Mouse (Mus musculus): ENCODE measurements around the gene Arhgap22. TPM values are rescaled to one million over a fixed set of nuclear protein-coding genes. Genes with fewer than 3 reads are reported as not detected.

Arhgap22 gene
- polyA plus RNA-seq, 1 experiment from 2014 or later: 2.6 TPM

GRCm38 (mm10) chr14:33357600-33358368 lies 144.0 kb downstream of the Arhgap22 start:
- Histone ChIP-seq H3K27me3 (ENCODE audit: control insufficient read depth, insufficient read depth, low read length) (no peaks in the 10 kb centered on the region; the same call in 1 of the 2 replicates), H3K4me3 (ENCODE audit: low read depth, low read length) (no peak overlapping the region), H3K9me3 (replicated peaks; ENCODE audit: control insufficient read depth, low read length) (no peaks in the 10 kb centered on the region), H3K4me2 (ENCODE audit: low read depth, low read length) (no peak overlapping the region), H3K4me1 (ENCODE audit: control insufficient read depth, insufficient read depth, low read length) (peaks cover 5% of the 10 kb centered on the region; the same call in 1 of the 2 replicates), H3K27ac (replicated peaks; ENCODE audit: low read depth, low read length) (no peak overlapping the region), H3K36me3 (replicated peaks; ENCODE audit: control insufficient read depth, insufficient read depth, low read depth, low read length) (no peaks in the 10 kb centered on the region), H3K9ac (replicated peaks; ENCODE audit: low read length) (no peak overlapping the region)
- ATAC-seq (replicated peaks; ENCODE audit: insufficient number of reproducible peaks, low FRiP score, low TSS enrichment, low read depth) (no peak), DNase-seq (ENCODE audit: low spot score) (no peak)
- 86% methylated on average over 12 of the region's 12 CpGs for WGBS

- no peak overlapping the region for H3K4me2 ChIP-seq (ENCODE audit: low read depth, low read length)
- H3K27ac ChIP-seq (replicated peaks; ENCODE audit: low read depth, low read length): no peak overlapping the region
- H3K27me3 ChIP-seq (ENCODE audit: control insufficient read depth, insufficient read depth, low read length): no peaks in the 10 kb centered on the region
- H3K4me1 ChIP-seq (ENCODE audit: control insufficient read depth, insufficient read depth, low read length): peaks cover 5% of the 10 kb centered on the region; the same call in 1 of the 2 replicates
- WGBS: 91% methylated on average over 8 of the region's 8 CpGs
- DNase-seq (ENCODE audit: low spot score): no peak
- H3K9ac ChIP-seq (replicated peaks; ENCODE audit: low read length): no peak overlapping the region
- H3K9me3 ChIP-seq (replicated peaks; ENCODE audit: control insufficient read depth, low read length): no peaks in the 10 kb centered on the region
- H3K36me3 ChIP-seq (replicated peaks; ENCODE audit: control insufficient read depth, insufficient read depth, low read depth, low read length): no peaks in the 10 kb centered on the region
- H3K4me3 ChIP-seq (ENCODE audit: low read depth, low read length): no peak overlapping the region
- no peak for ATAC-seq (replicated peaks; ENCODE audit: insufficient number of reproducible peaks, low FRiP score, low TSS enrichment, low read depth)
Measured at GRCm38 (mm10) chr14:33358891-33359290, 145.1 kb downstream of the Arhgap22 start.

- peak; percentile 17 for DNase-seq (ENCODE audit: low spot score)
- Histone ChIP-seq H3K4me3 (ENCODE audit: low read depth, low read length) (no peak overlapping the region), H3K27ac (replicated peaks; ENCODE audit: low read depth, low read length) (no peak overlapping the region), H3K9ac (replicated peaks; ENCODE audit: low read length) (no peak overlapping the region), H3K9me3 (replicated peaks; ENCODE audit: control insufficient read depth, low read length) (no peaks in the 10 kb centered on the region), H3K4me1 (ENCODE audit: control insufficient read depth, insufficient read depth, low read length) (peaks cover 5% of the 10 kb centered on the region; the same call in 1 of the 2 replicates), H3K27me3 (ENCODE audit: control insufficient read depth, insufficient read depth, low read length) (no peaks in the 10 kb centered on the region), H3K36me3 (replicated peaks; ENCODE audit: control insufficient read depth, insufficient read depth, low read depth, low read length) (no peaks in the 10 kb centered on the region), H3K4me2 (ENCODE audit: low read depth, low read length) (no peak overlapping the region)
- WGBS: 51% methylated on average over 4 of the region's 4 CpGs
- no peak for ATAC-seq (replicated peaks; ENCODE audit: insufficient number of reproducible peaks, low FRiP score, low TSS enrichment, low read depth)
Measured at GRCm38 (mm10) chr14:33361546-33361945, 147.7 kb downstream of the Arhgap22 start.

GRCm38 (mm10) chr14:33362122-33362521 lies 148.3 kb downstream of the Arhgap22 start:
- Histone ChIP-seq H3K9me3 (replicated peaks; ENCODE audit: control insufficient read depth, low read length) (no peaks in the 10 kb centered on the region), H3K4me1 (ENCODE audit: control insufficient read depth, insufficient read depth, low read length) (peaks cover 5% of the 10 kb centered on the region; the same call in 1 of the 2 replicates), H3K36me3 (replicated peaks; ENCODE audit: control insufficient read depth, insufficient read depth, low read depth, low read length) (no peaks in the 10 kb centered on the region), H3K9ac (replicated peaks; ENCODE audit: low read length) (no peak overlapping the region), H3K4me2 (ENCODE audit: low read depth, low read length) (no peak overlapping the region), H3K4me3 (ENCODE audit: low read depth, low read length) (no peak overlapping the region), H3K27ac (replicated peaks; ENCODE audit: low read depth, low read length) (no peak overlapping the region), H3K27me3 (ENCODE audit: control insufficient read depth, insufficient read depth, low read length) (no peaks in the 10 kb centered on the region)
- ATAC-seq (replicated peaks; ENCODE audit: insufficient number of reproducible peaks, low FRiP score, low TSS enrichment, low read depth) (no peak), DNase-seq (ENCODE audit: low spot score) (no peak)
- 63% methylated on average over 14 of the region's 14 CpGs for WGBS

GRCm38 (mm10) chr14:33362807-33363206 lies 149.0 kb downstream of the Arhgap22 start:
- H3K27ac ChIP-seq (replicated peaks; ENCODE audit: low read depth, low read length): no peak overlapping the region
- no peaks in the 10 kb centered on the region for H3K9me3 ChIP-seq (replicated peaks; ENCODE audit: control insufficient read depth, low read length)
- H3K4me2 ChIP-seq (ENCODE audit: low read depth, low read length): no peak overlapping the region; the same call in 1 of the 2 replicates
- 23% methylated on average over 10 of the region's 10 CpGs for WGBS
- H3K4me3 ChIP-seq (ENCODE audit: low read depth, low read length): no peak overlapping the region
- no peak overlapping the region for H3K9ac ChIP-seq (replicated peaks; ENCODE audit: low read length)
- no peaks in the 10 kb centered on the region for H3K36me3 ChIP-seq (replicated peaks; ENCODE audit: control insufficient read depth, insufficient read depth, low read depth, low read length)
- ATAC-seq (replicated peaks; ENCODE audit: insufficient number of reproducible peaks, low FRiP score, low TSS enrichment, low read depth) (no peak), DNase-seq (ENCODE audit: low spot score) (no peak)
- H3K27me3 ChIP-seq (ENCODE audit: control insufficient read depth, insufficient read depth, low read length): no peaks in the 10 kb centered on the region
- H3K4me1 ChIP-seq (ENCODE audit: control insufficient read depth, insufficient read depth, low read length): peaks cover 5% of the 10 kb centered on the region; the same call in 1 of the 2 replicates

GRCm38 (mm10) chr14:33363611-33364010 lies 149.8 kb downstream of the Arhgap22 start:
- Histone ChIP-seq H3K9me3 (replicated peaks; ENCODE audit: control insufficient read depth, low read length) (no peaks in the 10 kb centered on the region), H3K36me3 (replicated peaks; ENCODE audit: control insufficient read depth, insufficient read depth, low read depth, low read length) (no peaks in the 10 kb centered on the region), H3K4me1 (ENCODE audit: control insufficient read depth, insufficient read depth, low read length) (peaks cover 5% of the 10 kb centered on the region; the same call in 1 of the 2 replicates), H3K9ac (replicated peaks; ENCODE audit: low read length) (no peak overlapping the region), H3K27ac (replicated peaks; ENCODE audit: low read depth, low read length) (no peak overlapping the region), H3K27me3 (ENCODE audit: control insufficient read depth, insufficient read depth, low read length) (no peaks in the 10 kb centered on the region), H3K4me3 (ENCODE audit: low read depth, low read length) (no peak overlapping the region), H3K4me2 (ENCODE audit: low read depth, low read length) (no peak overlapping the region)
- ATAC-seq (replicated peaks; ENCODE audit: insufficient number of reproducible peaks, low FRiP score, low TSS enrichment, low read depth) (no peak), DNase-seq (ENCODE audit: low spot score) (no peak)
- WGBS: 84% methylated on average over 5 of the region's 5 CpGs

- no peak for ATAC-seq (replicated peaks; ENCODE audit: insufficient number of reproducible peaks, low FRiP score, low TSS enrichment, low read depth)
- Histone ChIP-seq H3K9ac (replicated peaks; ENCODE audit: low read length) (no peak overlapping the region), H3K4me2 (ENCODE audit: low read depth, low read length) (no peak overlapping the region), H3K4me1 (ENCODE audit: control insufficient read depth, insufficient read depth, low read length) (peaks cover 5% of the 10 kb centered on the region; the same call in 1 of the 2 replicates), H3K36me3 (replicated peaks; ENCODE audit: control insufficient read depth, insufficient read depth, low read depth, low read length) (no peaks in the 10 kb centered on the region), H3K9me3 (replicated peaks; ENCODE audit: control insufficient read depth, low read length) (no peaks in the 10 kb centered on the region), H3K4me3 (ENCODE audit: low read depth, low read length) (no peak overlapping the region), H3K27ac (replicated peaks; ENCODE audit: low read depth, low read length) (no peak overlapping the region), H3K27me3 (ENCODE audit: control insufficient read depth, insufficient read depth, low read length) (no peaks in the 10 kb centered on the region)
- DNase-seq (ENCODE audit: low spot score): no peak
- 87% methylated on average over 2 of the region's 2 CpGs for WGBS
Measured at GRCm38 (mm10) chr14:33364061-33364460, 150.2 kb downstream of the Arhgap22 start.

All from embryonic facial prominence, embryonic 11.5 days (tissue).